Mouse (Mus musculus) neural tube, embryonic 11.5 days (tissue): ENCODE data around the gene Pitpnm2. TPM values are rescaled to one million over a fixed set of nuclear protein-coding genes. Genes with fewer than 3 reads are reported as not detected.

Experiments used
- ATAC-seq: fragments of 200-750 bp; cut with Nextera tagmentation; 2 replicates; pipeline ENCODE4 v1.8.0; 2017; ENCODE audit warnings: moderate number of reproducible peaks, mild to moderate bottlenecking, moderate TSS enrichment, moderate library complexity; ENCODE audit not compliant: insufficient read depth, low FRiP score, low TSS enrichment
- DNase-seq: peaks from one replicate; pipeline ENCODE4 v3.0.0-alpha.2; 2015; ENCODE audit warnings: low spot score
- H3K27ac ChIP-seq: fragments of 300-500 bp; sonication (generic); 2 replicates; pipeline ENCODE4 v1.5.1; 2014; ENCODE audit warnings: low read depth, mild to moderate bottlenecking, low read length
- H3K27me3 ChIP-seq: fragments of 300-500 bp; sonication (generic); 2 replicates; pipeline ENCODE4 v1.6.1; 2014; ENCODE audit warnings: mild to moderate bottlenecking, low read length, mixed read lengths; ENCODE audit not compliant: control insufficient read depth, insufficient read depth
- H3K36me3 ChIP-seq: fragments of 300-500 bp; sonication (generic); 2 replicates; pipeline ENCODE4 v1.6.1; 2014; ENCODE audit warnings: mild to moderate bottlenecking, low read length, moderate library complexity, mixed read lengths; ENCODE audit not compliant: control insufficient read depth, insufficient read depth
- H3K4me1 ChIP-seq: fragments of 300-500 bp; sonication (generic); 2 replicates; pipeline ENCODE4 v1.6.1; 2014; ENCODE audit warnings: low read length, mixed read lengths; ENCODE audit not compliant: control insufficient read depth, insufficient read depth
- H3K4me2 ChIP-seq: fragments of 300-500 bp; sonication (generic); 2 replicates; pipeline ENCODE4 v1.6.1; 2014; ENCODE audit warnings: low read depth, mild to moderate bottlenecking, moderate library complexity
- H3K4me3 ChIP-seq: fragments of 300-500 bp; sonication (generic); 2 replicates; pipeline ENCODE4 v1.5.1; 2014; ENCODE audit warnings: low read depth, low read length
- H3K9ac ChIP-seq: fragments of 300-500 bp; sonication (generic); 2 replicates; pipeline ENCODE4 v1.6.1; 2014; ENCODE audit warnings: mild to moderate bottlenecking, low read length
- H3K9me3 ChIP-seq: fragments of 300-500 bp; sonication (generic); 2 replicates; pipeline ENCODE4 v1.6.1; 2016; ENCODE audit warnings: low read length; ENCODE audit not compliant: control insufficient read depth
- WGBS: fragments of 180-500 bp; shearing (Covaris S2); extraction: QIAGEN DNeasy Blood & Tissue Kit; methylation state at CpG from one replicate; pipeline ENCODE4 v1.1.7; 2014; 5-methylcytosine and 5-hydroxymethylcytosine counted together
- polyA plus RNA-seq: library from polyadenylated mRNA; unstranded; fragments of >200 nt; fragmentation: Nextera tagmentation; extraction: Ambion mirVana; gene quantifications from 2 replicates; pipeline ENCODE4 v1.2.1, GENCODE M21; 2014

Gene Pitpnm2
- polyA plus RNA-seq, 1 experiment from 2014 or later = 5.5 TPM

- DNase-seq (no peak), ATAC-seq (no peak)
- Histone ChIP-seq H3K4me1 (peaks cover 14% of the 10 kb centered on the region), H3K36me3 (no peaks in the 10 kb centered on the region; the same call in 1 of the 2 replicates), H3K4me3 (no peak overlapping the region), H3K4me2 (no peak overlapping the region), H3K9me3 (no peaks in the 10 kb centered on the region), H3K9ac (no peak overlapping the region), H3K27me3 (no peaks in the 10 kb centered on the region), H3K27ac (no peak overlapping the region)
- WGBS = 85% methylated on average over 9 of the region's 9 CpGs
Observed at GRCm38 (mm10) chr5:124243236-124243901, 6.2 kb downstream of the Pitpnm2 start.

GRCm38 (mm10) chr5:124241686-124242444, 7.7 kb downstream of the Pitpnm2 start:
- ATAC-seq (no peak), DNase-seq (no peak)
- no peak overlapping the region for H3K4me3 ChIP-seq
- no peaks in the 10 kb centered on the region for H3K9me3 ChIP-seq
- H3K4me2 ChIP-seq = no peak overlapping the region
- H3K9ac ChIP-seq = no peak overlapping the region
- H3K27ac ChIP-seq = no peak overlapping the region
- 45% methylated on average over 10 of the region's 10 CpGs for WGBS
- peaks cover 14% of the 10 kb centered on the region for H3K4me1 ChIP-seq
- H3K27me3 ChIP-seq = no peaks in the 10 kb centered on the region
- no peaks in the 10 kb centered on the region; the same call in 1 of the 2 replicates for H3K36me3 ChIP-seq

GRCm38 (mm10) chr5:124240841-124241685, 8.5 kb downstream of the Pitpnm2 start:
- H3K4me3 ChIP-seq = no peak overlapping the region
- no peak overlapping the region for H3K9ac ChIP-seq
- DNase-seq (peak; percentile 41), ATAC-seq (no peak)
- 33% methylated on average over 22 of the region's 22 CpGs for WGBS
- no peaks in the 10 kb centered on the region; the same call in 1 of the 2 replicates for H3K36me3 ChIP-seq
- H3K9me3 ChIP-seq = no peaks in the 10 kb centered on the region
- H3K27ac ChIP-seq = no peak overlapping the region
- H3K27me3 ChIP-seq = no peaks in the 10 kb centered on the region
- peaks cover 14% of the 10 kb centered on the region for H3K4me1 ChIP-seq
- no peak overlapping the region for H3K4me2 ChIP-seq

- H3K4me1 ChIP-seq = peaks cover 6% of the 10 kb centered on the region
- no peak overlapping the region for H3K27ac ChIP-seq
- no peak for ATAC-seq
- H3K4me3 ChIP-seq = no peak overlapping the region
- H3K9me3 ChIP-seq = no peaks in the 10 kb centered on the region
- H3K36me3 ChIP-seq = no peaks in the 10 kb centered on the region
- no peaks in the 10 kb centered on the region for H3K27me3 ChIP-seq
- H3K4me2 ChIP-seq = no peak overlapping the region
- WGBS = 68% methylated on average over 4 of the region's 4 CpGs
- DNase-seq = no peak
- H3K9ac ChIP-seq = no peak overlapping the region
Observed at GRCm38 (mm10) chr5:124236180-124236579, 13.4 kb downstream of the Pitpnm2 start.

- no peak overlapping the region for H3K4me3 ChIP-seq
Observed at GRCm38 (mm10) chr5:124234778-124235177, 14.8 kb downstream of the Pitpnm2 start.

GRCm38 (mm10) chr5:124233874-124234661, 15.5 kb downstream of the Pitpnm2 start:
- Histone ChIP-seq H3K27ac (no peak overlapping the region), H3K9ac (no peak overlapping the region), H3K9me3 (no peaks in the 10 kb centered on the region), H3K4me2 (no peak overlapping the region), H3K27me3 (no peaks in the 10 kb centered on the region), H3K4me1 (no peaks in the 10 kb centered on the region), H3K4me3 (no peak overlapping the region), H3K36me3 (no peaks in the 10 kb centered on the region)
- ATAC-seq = no peak
- DNase-seq = no peak
- WGBS = 60% methylated on average over 12 of the region's 12 CpGs

More at GRCm38 (mm10) chr5:124234778-124235177, 14.8 kb downstream of the Pitpnm2 start:
- 93% methylated on average over 6 of the region's 6 CpGs for WGBS
- no peak for ATAC-seq
- H3K27me3 ChIP-seq = no peaks in the 10 kb centered on the region
- no peaks in the 10 kb centered on the region for H3K9me3 ChIP-seq
- no peak overlapping the region for H3K4me2 ChIP-seq
- no peaks in the 10 kb centered on the region for H3K36me3 ChIP-seq
- H3K4me1 ChIP-seq = no peaks in the 10 kb centered on the region
- no peak overlapping the region for H3K27ac ChIP-seq
- H3K9ac ChIP-seq = no peak overlapping the region
- no peak for DNase-seq

- Histone ChIP-seq H3K4me1 (no peaks in the 10 kb centered on the region), H3K9ac (no peak overlapping the region), H3K27me3 (no peaks in the 10 kb centered on the region), H3K9me3 (no peaks in the 10 kb centered on the region), H3K27ac (no peak overlapping the region), H3K36me3 (no peaks in the 10 kb centered on the region), H3K4me3 (no peak overlapping the region), H3K4me2 (no peak overlapping the region)
- ATAC-seq (no peak), DNase-seq (no peak)
- 75% methylated on average over 8 of the region's 8 CpGs for WGBS
Observed at GRCm38 (mm10) chr5:124233144-124233465, 16.5 kb downstream of the Pitpnm2 start.
